Mouse (Mus musculus) B cell, adult 2 months (primary cell): ENCODE data around the gene Slf2.

ENCODE experiments used
- DNase-seq, 2 experiments: peaks; one replicate each; pipeline ENCODE4 v3.0.0; 2022

The Slf2 gene

GRCm38 (mm10) chr19:44985159-44985988 lies 54.4 kb downstream of the Slf2 start:
- DNase-seq = no peak

- DNase-seq = no peak
Observed at GRCm38 (mm10) chr19:44987004-44987403, 56.1 kb downstream of the Slf2 start.

GRCm38 (mm10) chr19:44987851-44988250 lies 56.9 kb downstream of the Slf2 start:
- DNase-seq = no peak

GRCm38 (mm10) chr19:44988321-44988720 lies 57.4 kb downstream of the Slf2 start:
- no peak for DNase-seq

- peak; percentile 51 to 55 for DNase-seq
Observed at GRCm38 (mm10) chr19:44988831-44989566, 58.0 kb downstream of the Slf2 start, which contains the start of gene Sema4g. Gene Sema4g, plus strand, starts transcription at chr19:44989101.

- no peak for DNase-seq
Observed at GRCm38 (mm10) chr19:44989567-44990495, 58.9 kb downstream of the Slf2 start.

- DNase-seq = no peak
Observed at GRCm38 (mm10) chr19:44991031-44991430, 60.1 kb downstream of the Slf2 start.

- no peak for DNase-seq
Observed at GRCm38 (mm10) chr19:44992246-44992645, 61.3 kb downstream of the Slf2 start.

- no peak for DNase-seq
Observed at GRCm38 (mm10) chr19:44992712-44993111, 61.8 kb downstream of the Slf2 start.

GRCm38 (mm10) chr19:44997786-44998185 lies 66.8 kb downstream of the Slf2 start:
- no peak for DNase-seq

- no peak for DNase-seq
Observed at GRCm38 (mm10) chr19:44999647-45000046, 68.7 kb downstream of the Slf2 start.

GRCm38 (mm10) chr19:45002301-45002700 lies 71.3 kb downstream of the Slf2 start:
- DNase-seq = no peak

GRCm38 (mm10) chr19:45003740-45004516 lies 73.0 kb downstream of the Slf2 start:
- no peak for DNase-seq

GRCm38 (mm10) chr19:45005444-45005843 lies 74.5 kb downstream of the Slf2 start, which contains the start of gene Twnk:
Gene Twnk, plus strand, starts transcription at chr19:45005663.
- peak; percentile 94 to 97 for DNase-seq

- DNase-seq = peak; percentile 99
Observed at GRCm38 (mm10) chr19:45005957-45006712, 75.2 kb downstream of the Slf2 start, which contains the start of gene Mrpl43. Gene Mrpl43, minus strand, starts transcription at chr19:45006442.

GRCm38 (mm10) chr19:45007021-45007420 lies 76.1 kb downstream of the Slf2 start:
- no peak for DNase-seq

- DNase-seq = no peak
Observed at GRCm38 (mm10) chr19:45007425-45008191, 76.7 kb downstream of the Slf2 start.

GRCm38 (mm10) chr19:45010646-45011045 lies 79.7 kb downstream of the Slf2 start:
- DNase-seq = no peak

GRCm38 (mm10) chr19:45012219-45012618 lies 81.3 kb downstream of the Slf2 start:
- no peak for DNase-seq

GRCm38 (mm10) chr19:45012636-45013035 lies 81.7 kb downstream of the Slf2 start:
- no peak for DNase-seq
